Mouse (Mus musculus): Measurements from ENCODE around the gene Ahnak. TPM values are rescaled to one million over a fixed set of nuclear protein-coding genes. Genes with fewer than 3 reads are reported as not detected.
"Not testable (repeated sequence)": the region's sequence is repeated elsewhere in the genome, so short reads cannot be mapped to it uniquely, and the experiment has no call there.

Gene Ahnak
- polyA plus RNA-seq, 1 experiment from 2014 or later: 3.0 TPM

DNA sequence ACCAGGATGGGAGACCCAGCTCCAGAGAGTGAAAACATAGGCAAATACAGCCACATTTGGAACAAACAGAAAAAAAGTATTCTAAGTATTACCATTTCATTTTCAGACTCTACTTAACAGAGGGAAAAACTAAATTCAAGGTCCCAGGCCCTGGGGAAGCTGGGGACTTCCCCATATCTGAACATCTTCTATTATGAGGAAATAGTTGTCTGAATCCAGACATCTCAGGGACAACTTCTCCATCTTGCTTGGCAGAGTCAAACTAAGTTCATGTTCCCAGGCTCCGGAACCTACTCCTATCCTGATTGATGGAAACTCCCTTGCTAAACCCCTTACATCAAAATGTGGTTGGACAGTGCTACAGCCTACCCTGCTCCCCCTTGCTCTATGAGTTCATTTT lies 133.3 kb downstream of the Ahnak start:
- 61% methylated on average over 1 of the region's 1 CpGs for WGBS (ENCODE audit: insufficient replicate concordance)
- H3K4me3 ChIP-seq (replicated peaks): no peak overlapping the region
- H3K4me2 ChIP-seq: no peak overlapping the region
- peaks cover 6% of the 10 kb centered on the region; the same call in 1 of the 2 replicates for H3K36me3 ChIP-seq (replicated peaks)
- no peaks in the 10 kb centered on the region for H3K4me1 ChIP-seq (replicated peaks)
- H3K27me3 ChIP-seq: no peaks in the 10 kb centered on the region
- H3K27ac ChIP-seq (replicated peaks): no peak overlapping the region
- ATAC-seq (ENCODE audit: insufficient read depth): no peak
- H3K9ac ChIP-seq: no peak overlapping the region
- no peaks in the 10 kb centered on the region for H3K9me3 ChIP-seq (replicated peaks)

DNA sequence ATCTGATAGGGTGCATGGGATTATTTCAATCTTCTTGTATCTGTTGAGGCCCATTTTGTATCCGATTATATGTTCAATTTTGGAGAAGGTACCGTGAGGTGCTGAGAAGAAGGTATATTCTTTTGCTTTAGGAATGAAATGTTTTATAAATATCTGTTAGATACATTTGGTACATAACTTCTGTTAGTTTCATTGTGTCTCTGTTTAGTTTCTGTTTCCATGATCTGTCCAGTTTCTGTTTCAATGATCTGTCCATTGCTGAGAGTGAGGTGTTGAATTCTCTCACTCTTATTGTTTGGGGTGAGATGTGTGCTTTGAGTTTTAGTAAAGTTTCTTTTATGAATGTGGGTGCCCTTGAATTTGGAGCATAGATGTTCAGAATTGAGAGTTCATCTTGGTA lies 134.9 kb downstream of the Ahnak start:
- 77% methylated on average over 2 of the region's 2 CpGs for WGBS (ENCODE audit: insufficient replicate concordance)
- H3K4me1 ChIP-seq (replicated peaks); ATAC-seq (ENCODE audit: insufficient read depth); H3K36me3 ChIP-seq (replicated peaks); H3K4me2 ChIP-seq; H3K27me3 ChIP-seq; H3K9ac ChIP-seq; H3K4me3 ChIP-seq (replicated peaks); H3K27ac ChIP-seq (replicated peaks); H3K9me3 ChIP-seq (replicated peaks): not testable (repeated sequence)

Other genes starting within 250 kb of the Ahnak start
- 0.43 and 0.62 TPM in 2 replicates for gene 1700092M07Rik, start 248.6 kb upstream of the Ahnak start, polyA plus RNA-seq (2015; fragmentation: Nextera tagmentation; extraction: Ambion mirVana)
- gene Stx5a, start 247.9 kb upstream of the Ahnak start, polyA plus RNA-seq (2015; fragmentation: Nextera tagmentation; extraction: Ambion mirVana): 53.5 and 53.8 TPM in 2 replicates
- gene Nxf1, start 232.2 kb upstream of the Ahnak start, polyA plus RNA-seq (2015; fragmentation: Nextera tagmentation; extraction: Ambion mirVana): 81.2 and 91.6 TPM in 2 replicates
- gene Tmem223, start 218.3 kb upstream of the Ahnak start, polyA plus RNA-seq (2015; fragmentation: Nextera tagmentation; extraction: Ambion mirVana): 53.8 and 57.3 TPM in 2 replicates
- gene Tmem179b, start 214.8 kb upstream of the Ahnak start, polyA plus RNA-seq (2015; fragmentation: Nextera tagmentation; extraction: Ambion mirVana): 90.5 and 96.9 TPM in 2 replicates
- 13.2 and 15.4 TPM in 2 replicates for gene Taf6l, start 202.9 kb upstream of the Ahnak start, polyA plus RNA-seq (2015; fragmentation: Nextera tagmentation; extraction: Ambion mirVana)
- 55.5 and 65.7 TPM in 2 replicates for gene Polr2g, start 190.7 kb upstream of the Ahnak start, polyA plus RNA-seq (2015; fragmentation: Nextera tagmentation; extraction: Ambion mirVana)
- 1.2 and 1.3 TPM in 2 replicates for gene Zbtb3, start 186.7 kb upstream of the Ahnak start, polyA plus RNA-seq (2015; fragmentation: Nextera tagmentation; extraction: Ambion mirVana)
- 22.4 and 22.5 TPM in 2 replicates for gene Ttc9c, start 170.0 kb upstream of the Ahnak start, polyA plus RNA-seq (2015; fragmentation: Nextera tagmentation; extraction: Ambion mirVana)
- gene Hnrnpul2, start 169.3 kb upstream of the Ahnak start, polyA plus RNA-seq (2015; fragmentation: Nextera tagmentation; extraction: Ambion mirVana): 2.2 and 2.6 TPM in 2 replicates
- not detected in 2 replicates for gene AC129217.1, start 159.5 kb upstream of the Ahnak start, polyA plus RNA-seq (2015; fragmentation: Nextera tagmentation; extraction: Ambion mirVana)
- gene Bscl2, start 151.8 kb upstream of the Ahnak start, polyA plus RNA-seq (2015; fragmentation: Nextera tagmentation; extraction: Ambion mirVana): 29.8 and 33.1 TPM in 2 replicates
- gene Gng3, start 150.1 kb upstream of the Ahnak start, polyA plus RNA-seq (2015; fragmentation: Nextera tagmentation; extraction: Ambion mirVana): 0.43 and 0.50 TPM in 2 replicates
- 0.15 TPM in 2 replicates for gene Lrrn4cl, start 138.5 kb upstream of the Ahnak start, polyA plus RNA-seq (2015; fragmentation: Nextera tagmentation; extraction: Ambion mirVana)
- 90.4 and 96.5 TPM in 2 replicates for gene Ubxn1, start 117.8 kb upstream of the Ahnak start, polyA plus RNA-seq (2015; fragmentation: Nextera tagmentation; extraction: Ambion mirVana)
- gene Uqcc3, start 108.4 kb upstream of the Ahnak start, polyA plus RNA-seq (2015; fragmentation: Nextera tagmentation; extraction: Ambion mirVana): 29.6 and 29.8 TPM in 2 replicates
- gene Lbhd1, start 105.6 kb upstream of the Ahnak start, polyA plus RNA-seq (2015; fragmentation: Nextera tagmentation; extraction: Ambion mirVana): 22.5 and 42.9 TPM in 2 replicates
- not detected in 2 replicates for gene Gm49403, start 105.4 kb upstream of the Ahnak start, polyA plus RNA-seq (2015; fragmentation: Nextera tagmentation; extraction: Ambion mirVana)
- gene 1810009A15Rik, start 100.4 kb upstream of the Ahnak start, polyA plus RNA-seq (2015; fragmentation: Nextera tagmentation; extraction: Ambion mirVana): 46.8 and 49.0 TPM in 2 replicates
- 0.29 TPM in 1 of 2 replicates, not detected in the other for gene Gm49416, start 100.4 kb upstream of the Ahnak start, polyA plus RNA-seq (2015; fragmentation: Nextera tagmentation; extraction: Ambion mirVana)
- 21.6 and 26.2 TPM in 2 replicates for gene Ints5, start 96.3 kb upstream of the Ahnak start, polyA plus RNA-seq (2015; fragmentation: Nextera tagmentation; extraction: Ambion mirVana)
- gene Ganab, start 91.2 kb upstream of the Ahnak start, polyA plus RNA-seq (2015; fragmentation: Nextera tagmentation; extraction: Ambion mirVana): 44.8 and 49.6 TPM in 2 replicates
- gene B3gat3, start 68.9 kb upstream of the Ahnak start, polyA plus RNA-seq (2015; fragmentation: Nextera tagmentation; extraction: Ambion mirVana): 20.6 and 25.8 TPM in 2 replicates
- 2.8 TPM in 2 replicates for gene Rom1, start 59.9 kb upstream of the Ahnak start, polyA plus RNA-seq (2015; fragmentation: Nextera tagmentation; extraction: Ambion mirVana)
- gene Eml3, start 59.7 kb upstream of the Ahnak start, polyA plus RNA-seq (2015; fragmentation: Nextera tagmentation; extraction: Ambion mirVana): 13.1 and 14.6 TPM in 2 replicates
- gene Mta2, start 47.4 kb upstream of the Ahnak start, polyA plus RNA-seq (2015; fragmentation: Nextera tagmentation; extraction: Ambion mirVana): 79.0 and 85.9 TPM in 2 replicates
- 13.7 and 14.6 TPM in 2 replicates for gene Tut1, start 35.4 kb upstream of the Ahnak start, polyA plus RNA-seq (2015; fragmentation: Nextera tagmentation; extraction: Ambion mirVana)
- gene Eef1g, start 22.2 kb upstream of the Ahnak start, polyA plus RNA-seq (2015; fragmentation: Nextera tagmentation; extraction: Ambion mirVana): 177 and 180 TPM in 2 replicates
- not detected in 2 replicates for gene Scgb1a1, start 98.7 kb downstream of the Ahnak start, polyA plus RNA-seq (2015; fragmentation: Nextera tagmentation; extraction: Ambion mirVana)
- gene Asrgl1, start 146.4 kb downstream of the Ahnak start, polyA plus RNA-seq (2015; fragmentation: Nextera tagmentation; extraction: Ambion mirVana): 6.7 and 7.9 TPM in 2 replicates

Data from liver, embryonic 15.5 days (tissue).